Mouse (Mus musculus) forebrain, embryonic 11.5 days (tissue): ENCODE data around the gene Ptpn11. TPM values are rescaled to one million over a fixed set of nuclear protein-coding genes. Genes with fewer than 3 reads are reported as not detected.

ENCODE experiments used
- ATAC-seq: fragments of 200-750 bp; cut with Nextera tagmentation; replicated peaks from 2 replicates; pipeline ENCODE4 v1.8.0; 2017; ENCODE audit warnings: moderate TSS enrichment; ENCODE audit not compliant: low FRiP score
- DNase-seq: peaks from one replicate; pipeline ENCODE4 v3.0.0-alpha.2; 2017; ENCODE audit warnings: low spot score
- H3K27ac ChIP-seq: fragments of 300-500 bp; sonication (generic); 2 replicates; pipeline ENCODE4 v1.5.1; 2014; ENCODE audit warnings: low read depth, low read length
- H3K27me3 ChIP-seq: fragments of 300-500 bp; sonication (generic); 2 replicates; pipeline ENCODE4 v1.6.1; 2014; ENCODE audit warnings: mild to moderate bottlenecking, low read length, mixed read lengths; ENCODE audit not compliant: control insufficient read depth, insufficient read depth
- H3K36me3 ChIP-seq: fragments of 300-500 bp; sonication (generic); 2 replicates; pipeline ENCODE4 v1.6.1; 2014; ENCODE audit warnings: mild to moderate bottlenecking, low read length, moderate library complexity, mixed read lengths; ENCODE audit not compliant: control insufficient read depth, insufficient read depth
- H3K4me1 ChIP-seq: fragments of 300-500 bp; sonication (generic); replicated peaks from 2 replicates; pipeline ENCODE4 v1.6.1; 2014; ENCODE audit warnings: low read length, mixed read lengths; ENCODE audit not compliant: control insufficient read depth, insufficient read depth
- H3K4me2 ChIP-seq: fragments of 300-500 bp; sonication (generic); 2 replicates; pipeline ENCODE4 v1.6.1; 2014; ENCODE audit warnings: low read depth, mild to moderate bottlenecking, low read length, moderate library complexity, mixed read lengths; ENCODE audit not compliant: severe bottlenecking
- H3K4me3 ChIP-seq: fragments of 300-500 bp; sonication (generic); 2 replicates; pipeline ENCODE4 v1.5.1; 2014; ENCODE audit warnings: low read depth, low read length
- H3K9ac ChIP-seq: fragments of 300-500 bp; sonication (generic); 2 replicates; pipeline ENCODE4 v1.6.1; 2014; ENCODE audit warnings: low read length
- H3K9me3 ChIP-seq: fragments of 300-500 bp; sonication (generic); 2 replicates; pipeline ENCODE4 v1.6.1; 2016; ENCODE audit warnings: low read length, mixed read lengths; ENCODE audit not compliant: control insufficient read depth
- WGBS: fragments of 180-500 bp; shearing (Covaris S2); extraction: QIAGEN DNeasy Blood & Tissue Kit; methylation state at CpG from one replicate; pipeline ENCODE4 v1.1.7; 2014; 5-methylcytosine and 5-hydroxymethylcytosine counted together
- polyA plus RNA-seq: library from polyadenylated mRNA; unstranded; fragments of >200 nt; fragmentation: Nextera tagmentation; extraction: Ambion mirVana; gene quantifications from 2 replicates; pipeline ENCODE4 v1.2.1, GENCODE M21; 2014

Gene Ptpn11
- polyA plus RNA-seq, 1 experiment from 2014 or later: 27.4 TPM

DNA sequence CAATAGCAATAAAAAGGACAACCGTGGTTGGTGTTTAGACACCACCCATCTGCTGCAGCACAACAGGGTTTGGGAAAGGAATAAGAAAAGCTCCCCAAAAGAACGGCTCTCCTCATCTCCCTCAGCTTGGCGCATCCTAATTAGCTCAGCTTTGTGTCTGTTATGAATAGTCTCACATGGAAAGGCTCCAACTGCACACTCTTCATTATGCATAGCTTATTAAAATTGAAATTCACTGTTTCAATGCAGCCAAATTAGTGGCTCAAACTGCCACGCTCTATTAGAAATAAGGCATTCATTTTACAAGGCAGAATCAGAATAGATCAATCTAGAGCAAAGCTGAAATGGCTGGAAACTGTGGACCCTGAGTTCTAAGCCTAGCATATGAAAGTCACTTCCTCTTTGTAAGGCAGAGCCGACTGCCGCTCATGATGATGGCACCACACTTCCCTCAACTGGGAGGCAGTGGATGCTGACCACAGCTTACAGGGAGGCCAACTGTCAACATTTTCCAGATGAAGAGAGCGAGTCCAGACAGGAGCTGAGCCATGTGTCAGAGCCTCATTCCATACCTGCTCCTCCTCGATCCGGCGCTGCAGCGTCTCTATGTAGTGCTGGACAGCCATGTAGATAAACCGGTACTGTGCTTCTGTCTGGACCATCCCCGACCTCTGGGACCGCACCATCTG, 48.6 kb downstream of the Ptpn11 start:
- ATAC-seq (no peak), DNase-seq (no peak)
- Histone ChIP-seq H3K36me3 (peaks cover 7% of the 10 kb centered on the region; the same call in 1 of the 2 replicates), H3K9me3 (no peaks in the 10 kb centered on the region), H3K27me3 (no peaks in the 10 kb centered on the region), H3K4me2 (no peak overlapping the region), H3K27ac (peak overlapping the region; percentile 27; the same call in 1 of the 2 replicates), H3K4me1 (no peaks in the 10 kb centered on the region), H3K4me3 (no peak overlapping the region), H3K9ac (no peak overlapping the region)
- WGBS: 79% methylated on average over 14 of the region's 14 CpGs

DNA sequence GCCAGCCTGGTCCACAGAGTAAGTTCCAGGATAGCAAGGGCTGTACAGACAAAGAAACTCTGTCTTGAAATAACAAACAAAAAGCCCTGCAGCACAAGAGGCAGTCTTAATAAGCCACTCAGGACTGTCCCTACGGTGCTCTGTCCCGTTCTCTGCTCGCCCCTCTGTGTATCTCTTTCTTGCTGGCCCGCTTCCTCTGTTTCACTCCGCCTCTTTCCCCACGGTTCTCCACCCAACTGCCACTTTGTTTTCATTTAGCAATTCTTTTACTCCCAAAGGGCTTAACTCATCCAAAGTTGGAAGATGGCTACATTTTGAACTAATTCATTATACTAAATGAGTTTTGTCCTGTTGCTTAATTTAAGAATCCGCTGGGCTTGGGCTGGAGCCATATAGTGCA, 50.9 kb downstream of the Ptpn11 start:
- Histone ChIP-seq H3K36me3 (peaks cover 7% of the 10 kb centered on the region; the same call in 1 of the 2 replicates), H3K4me2 (no peak overlapping the region), H3K9me3 (no peaks in the 10 kb centered on the region), H3K27me3 (no peaks in the 10 kb centered on the region), H3K27ac (no peak overlapping the region), H3K4me3 (no peak overlapping the region), H3K9ac (no peak overlapping the region), H3K4me1 (no peaks in the 10 kb centered on the region)
- DNase-seq (no peak), ATAC-seq (no peak)
- 69% methylated on average over 7 of the region's 7 CpGs for WGBS

DNA sequence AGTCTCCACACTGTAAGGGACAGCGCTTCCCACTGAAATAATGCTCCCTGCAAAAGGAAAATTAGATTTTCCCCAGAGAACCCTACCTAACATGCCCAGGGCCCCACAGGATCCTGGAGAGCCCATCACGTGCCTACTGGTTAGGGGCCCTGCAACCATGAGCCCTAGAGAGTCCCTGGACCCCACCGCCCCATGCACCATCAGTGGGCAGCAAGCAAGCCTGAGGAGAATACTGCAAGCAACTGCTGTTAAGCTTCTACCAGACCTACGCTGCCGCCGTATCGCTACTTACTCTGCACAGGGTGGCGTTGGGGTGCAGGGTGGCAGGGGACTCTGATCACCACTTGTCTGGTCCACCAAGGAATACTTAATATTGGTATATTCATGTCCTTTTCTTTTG, 54.1 kb downstream of the Ptpn11 start:
- H3K4me2 ChIP-seq: no peak overlapping the region
- H3K36me3 ChIP-seq: no peaks in the 10 kb centered on the region; the same call in 1 of the 2 replicates
- H3K4me3 ChIP-seq: no peak overlapping the region
- DNase-seq (no peak), ATAC-seq (no peak)
- no peaks in the 10 kb centered on the region for H3K9me3 ChIP-seq
- no peaks in the 10 kb centered on the region for H3K4me1 ChIP-seq
- no peak overlapping the region for H3K9ac ChIP-seq
- no peaks in the 10 kb centered on the region for H3K27me3 ChIP-seq
- H3K27ac ChIP-seq: no peak overlapping the region
- 97% methylated on average over 8 of the region's 8 CpGs for WGBS

DNA sequence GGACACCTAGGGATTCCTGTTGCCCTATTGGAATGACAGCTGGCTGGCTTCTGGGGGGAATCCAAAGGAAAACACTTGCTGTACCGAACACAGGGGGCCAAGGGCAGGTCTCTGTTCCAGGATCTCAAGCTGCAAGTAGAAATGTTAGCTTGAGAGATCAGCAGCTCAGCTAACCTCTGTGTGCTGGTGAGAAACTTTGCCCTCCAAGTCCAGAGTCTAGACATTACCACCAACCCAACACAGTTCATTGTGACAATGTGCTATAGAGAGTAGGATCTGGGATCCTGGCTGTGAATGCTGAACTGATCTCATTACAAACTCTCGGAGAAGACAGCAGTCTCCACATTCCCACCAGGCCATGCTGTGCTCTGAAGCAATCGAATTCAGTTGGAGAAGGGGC, 59.4 kb downstream of the Ptpn11 start:
- no peak for DNase-seq
- no peaks in the 10 kb centered on the region; the same call in 1 of the 2 replicates for H3K36me3 ChIP-seq
- H3K27ac ChIP-seq: no peak overlapping the region
- no peak for ATAC-seq
- no peaks in the 10 kb centered on the region for H3K4me1 ChIP-seq
- WGBS: 93% methylated on average over 3 of the region's 3 CpGs
- H3K27me3 ChIP-seq: no peaks in the 10 kb centered on the region
- no peak overlapping the region for H3K9ac ChIP-seq
- H3K4me2 ChIP-seq: no peak overlapping the region
- no peak overlapping the region for H3K4me3 ChIP-seq
- H3K9me3 ChIP-seq: no peaks in the 10 kb centered on the region

DNA sequence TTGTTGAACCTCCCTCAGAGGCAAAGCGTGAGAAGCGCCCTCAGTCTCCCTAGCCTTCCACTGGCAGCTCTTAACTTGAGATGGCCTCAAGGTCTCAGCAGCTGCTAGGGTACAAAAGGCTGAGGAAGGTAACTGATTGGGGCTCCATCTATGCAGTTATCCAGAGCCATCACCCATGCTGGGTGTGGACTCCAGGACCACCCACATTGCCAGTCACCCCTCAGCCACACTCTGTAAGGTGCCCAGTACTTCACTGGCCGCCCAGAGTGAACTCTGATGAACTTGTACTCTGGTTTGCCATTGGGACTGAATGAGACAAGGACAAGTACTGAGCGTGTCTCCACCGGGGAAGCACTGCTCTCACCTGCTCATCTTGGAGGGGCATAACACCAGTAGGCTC, 61.9 kb downstream of the Ptpn11 start:
- Histone ChIP-seq H3K36me3 (no peaks in the 10 kb centered on the region; the same call in 1 of the 2 replicates), H3K4me1 (no peaks in the 10 kb centered on the region), H3K27me3 (no peaks in the 10 kb centered on the region), H3K27ac (no peak overlapping the region), H3K4me3 (no peak overlapping the region), H3K4me2 (no peak overlapping the region), H3K9me3 (no peaks in the 10 kb centered on the region), H3K9ac (no peak overlapping the region)
- no peak for ATAC-seq
- DNase-seq: no peak
- WGBS: 92% methylated on average over 5 of the region's 5 CpGs

DNA sequence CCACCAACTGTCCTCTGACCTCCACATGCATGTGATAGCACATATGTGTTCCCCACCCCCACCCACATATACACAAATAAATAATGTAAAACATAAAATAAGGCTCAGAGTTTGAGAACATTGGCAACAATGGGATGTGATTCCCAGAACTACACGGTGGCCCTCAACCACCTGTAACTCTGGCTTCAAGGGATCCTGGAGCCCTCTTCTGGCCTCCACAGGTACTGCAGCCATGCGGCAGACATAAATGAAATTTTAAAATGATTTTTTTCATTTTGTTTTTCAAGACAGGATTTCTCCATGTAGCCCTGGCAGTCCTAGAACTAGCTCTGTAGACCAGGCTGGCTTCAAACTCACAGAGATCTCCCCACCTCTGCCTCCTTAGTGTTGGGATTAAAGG, 65.1 kb downstream of the Ptpn11 start:
- no peak for ATAC-seq
- H3K4me2 ChIP-seq: no peak overlapping the region

DNA sequence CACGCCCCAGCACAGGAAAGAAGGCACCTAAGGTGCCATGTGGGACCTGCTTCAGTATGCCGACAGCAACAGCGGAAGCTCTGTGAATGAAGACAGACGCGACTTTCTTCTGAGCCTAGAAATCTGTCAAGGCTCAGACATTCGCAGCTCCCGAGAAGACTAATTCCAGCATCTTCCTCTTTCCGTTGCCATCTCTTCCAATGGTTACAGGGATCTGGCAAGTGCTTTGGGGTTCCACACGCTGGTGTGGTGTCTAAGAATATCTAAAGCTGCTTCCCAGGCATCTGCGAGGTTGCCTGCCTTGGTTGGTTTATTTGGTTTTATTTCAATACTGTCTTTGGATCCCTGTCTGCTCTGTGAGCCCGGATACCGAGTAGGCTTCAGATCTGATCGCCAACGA, 65.6 kb downstream of the Ptpn11 start:
- Histone ChIP-seq H3K4me1 (no peaks in the 10 kb centered on the region), H3K9me3 (no peaks in the 10 kb centered on the region), H3K27me3 (no peaks in the 10 kb centered on the region), H3K4me3 (no peak overlapping the region), H3K36me3 (no peaks in the 10 kb centered on the region), H3K27ac (no peak overlapping the region), H3K9ac (no peak overlapping the region), H3K4me2 (no peak overlapping the region)
- ATAC-seq: no peak
- whole genome bisulfite sequencing: 93% methylated on average over 14 of the region's 14 CpGs
- no peak for DNase-seq

More for the DNA sequence above, 65.1 kb downstream of the Ptpn11 start:
- Histone ChIP-seq H3K9ac (no peak overlapping the region), H3K27ac (no peak overlapping the region), H3K4me3 (no peak overlapping the region), H3K27me3 (no peaks in the 10 kb centered on the region), H3K4me1 (no peaks in the 10 kb centered on the region), H3K36me3 (no peaks in the 10 kb centered on the region), H3K9me3 (no peaks in the 10 kb centered on the region)
- DNase-seq: no peak
- WGBS: 83% methylated on average over 2 of the region's 2 CpGs

DNA sequence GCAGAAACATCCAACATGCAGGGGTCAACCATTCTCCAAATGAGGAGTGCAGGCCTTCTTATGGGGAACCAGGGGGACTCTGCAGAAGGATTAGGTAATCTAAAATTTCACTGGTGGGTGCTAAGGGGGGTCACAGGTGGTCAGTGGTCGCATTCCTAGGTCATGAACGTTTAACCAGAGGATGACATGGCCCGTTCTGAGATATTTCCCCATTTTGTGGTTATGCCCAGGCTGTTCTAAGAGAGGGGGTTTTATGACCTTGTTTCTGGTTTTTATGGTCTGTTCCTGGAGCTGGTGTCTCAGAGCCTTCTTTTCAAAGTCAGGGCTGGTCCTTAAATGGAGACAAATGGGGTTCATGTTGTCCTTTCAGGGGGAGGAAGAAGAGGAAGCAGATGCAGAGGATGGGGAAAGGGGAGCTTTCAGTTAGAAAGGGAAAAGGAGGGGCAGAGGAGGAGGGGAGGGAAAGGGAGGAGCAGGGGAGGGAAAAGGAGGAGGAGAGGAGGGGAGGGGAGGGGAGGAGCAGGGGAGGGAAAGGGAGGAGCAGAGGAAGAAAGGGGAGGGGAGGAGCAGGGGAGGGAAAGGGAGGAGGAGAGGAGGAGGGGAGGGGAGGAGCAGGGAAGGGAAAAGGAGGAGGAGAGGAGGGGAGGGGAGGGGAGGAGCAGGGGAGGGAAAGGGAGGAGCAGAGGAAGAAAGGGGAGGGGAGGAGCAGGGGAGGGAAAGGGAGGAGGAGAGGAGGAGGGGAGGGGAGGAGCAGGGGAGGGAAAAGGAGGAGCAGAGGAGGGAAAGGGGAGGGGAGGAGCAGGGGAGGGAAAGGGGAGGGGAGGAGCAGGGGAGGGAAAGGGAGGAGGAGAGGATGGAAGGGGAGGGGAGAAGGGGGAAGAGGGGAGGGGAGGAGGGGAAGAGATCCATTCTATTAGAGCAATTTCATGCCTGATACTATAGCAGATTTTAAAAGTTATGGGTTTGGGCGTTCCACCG, 66.7 kb downstream of the Ptpn11 start:
- Histone ChIP-seq H3K4me2 (no peak overlapping the region), H3K27me3 (no peaks in the 10 kb centered on the region), H3K27ac (no peak overlapping the region), H3K9ac (no peak overlapping the region), H3K36me3 (no peaks in the 10 kb centered on the region), H3K4me3 (no peak overlapping the region), H3K4me1 (no peaks in the 10 kb centered on the region), H3K9me3 (no peaks in the 10 kb centered on the region)
- ATAC-seq: no peak
- WGBS: 91% methylated on average over 5 of the region's 5 CpGs
- no peak for DNase-seq
